Mouse (Mus musculus) urinary bladder, postnatal 4 days (tissue): ENCODE data around the gene Gse1.
A peak's percentile ranks its signal among the peaks of the same experiment; 100 is the strongest.

Experiments used
- DNase-seq, 2 experiments: peaks; one replicate each; pipeline ENCODE4 v3.0.0; 2021 to 2022; ENCODE audit warnings: low spot score in 2 of 2

Gse1 gene

DNA sequence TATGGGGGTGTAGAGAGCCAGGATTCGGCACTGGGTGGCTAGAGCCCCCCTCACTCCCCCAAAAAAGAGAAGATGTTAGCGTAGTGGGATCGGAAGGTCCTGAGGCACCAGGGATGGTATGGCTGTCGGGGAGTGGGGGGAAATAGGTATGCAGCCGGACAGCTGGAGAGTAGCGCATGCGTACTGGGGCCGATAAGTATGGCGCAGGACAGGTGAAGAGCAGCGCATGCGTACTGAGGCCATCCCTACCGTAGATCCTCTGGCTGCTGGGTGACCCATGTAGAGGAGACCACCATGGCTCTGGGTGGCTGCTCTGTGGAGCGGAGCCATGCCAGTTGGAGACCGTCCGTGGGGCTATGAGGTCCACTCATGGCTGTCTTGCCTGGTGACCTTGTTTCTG lies 268.2 kb downstream of the Gse1 start:
- no peak for DNase-seq

DNA sequence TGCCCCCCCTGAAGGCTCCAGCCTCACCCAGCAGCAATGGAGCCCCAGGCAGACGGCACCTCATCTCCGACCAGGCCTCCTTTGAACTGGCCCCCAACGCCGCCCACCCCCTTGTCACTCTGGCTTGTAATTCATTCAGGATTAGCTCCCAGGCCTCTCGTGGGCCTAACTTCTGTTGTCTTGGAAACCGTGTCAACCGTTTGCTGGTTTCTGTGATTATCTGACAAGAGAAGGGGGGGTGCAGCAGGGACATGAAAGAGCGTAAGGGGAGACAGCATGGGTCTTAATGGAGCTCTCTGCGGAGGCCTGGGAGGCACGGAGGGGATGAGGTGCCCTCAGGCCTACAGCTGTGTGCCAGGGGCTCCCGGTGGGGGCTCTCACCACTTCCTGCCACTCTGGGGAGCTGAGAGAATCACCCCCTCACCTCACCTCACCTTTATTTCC lies 269.3 kb downstream of the Gse1 start:
- no peak for DNase-seq

DNA sequence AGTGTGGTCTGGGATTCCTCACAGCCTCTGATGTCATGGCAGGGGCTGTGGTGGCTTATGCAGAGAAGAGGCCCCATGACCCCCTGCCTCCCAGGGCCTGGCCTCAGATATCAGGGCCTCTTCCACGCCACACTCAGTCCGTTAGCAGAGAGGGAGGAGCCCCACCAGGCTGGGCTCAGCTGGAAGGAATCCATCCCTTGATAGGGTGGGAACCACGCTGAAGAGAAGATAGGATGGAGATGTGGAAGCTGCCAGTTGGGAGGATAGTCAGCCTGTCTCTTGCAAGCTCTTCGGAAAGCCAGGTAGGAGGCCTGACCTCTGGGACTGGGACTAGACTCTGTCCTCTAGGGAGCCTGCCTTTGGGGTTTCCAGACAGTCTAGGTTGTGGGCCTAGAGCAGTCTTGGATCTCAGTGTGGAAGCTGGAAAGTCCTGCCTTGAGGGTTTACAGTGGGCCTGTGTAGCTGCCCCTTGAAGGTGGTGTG lies 270.1 kb downstream of the Gse1 start:
- no peak for DNase-seq

- peak; percentile 77 to 79 for DNase-seq
Observed at GRCm38 (mm10) chr8:120498926-120499605, 270.8 kb downstream of the Gse1 start.

- DNase-seq, result no peak
Observed at GRCm38 (mm10) chr8:120500701-120501261, 272.5 kb downstream of the Gse1 start.

- no peak for DNase-seq
Observed at GRCm38 (mm10) chr8:120501426-120501825, 273.2 kb downstream of the Gse1 start.

DNA sequence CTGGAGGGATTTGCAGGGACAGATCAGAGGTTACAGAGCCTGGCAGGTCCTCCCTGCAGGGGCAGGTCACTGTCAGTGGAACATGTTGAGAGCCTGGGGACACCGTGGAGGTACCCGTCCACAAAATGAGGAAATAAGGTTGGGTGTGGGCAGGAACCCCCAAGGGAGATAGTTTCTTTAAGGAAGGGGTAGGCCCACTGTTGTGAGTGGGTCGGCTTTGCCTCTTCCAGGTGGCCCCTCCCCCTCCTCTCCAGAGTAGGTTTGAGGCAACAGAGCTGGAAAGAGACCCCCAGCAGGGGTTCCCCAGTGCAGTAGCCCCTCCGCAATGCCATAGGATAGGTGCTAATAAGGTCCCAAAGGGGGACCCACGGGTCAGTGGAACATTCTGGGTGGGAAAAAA lies 274.2 kb downstream of the Gse1 start:
- DNase-seq, result no peak

GRCm38 (mm10) chr8:120504251-120505081 lies 276.2 kb downstream of the Gse1 start:
- DNase-seq, result no peak

GRCm38 (mm10) chr8:120505082-120505511 lies 276.8 kb downstream of the Gse1 start:
- DNase-seq, result no peak

GRCm38 (mm10) chr8:120505619-120506310 lies 277.5 kb downstream of the Gse1 start:
- DNase-seq, result no peak

- DNase-seq, result no peak
Observed at GRCm38 (mm10) chr8:120506562-120506961, 278.3 kb downstream of the Gse1 start.

GRCm38 (mm10) chr8:120507290-120507689 lies 279.0 kb downstream of the Gse1 start:
- no peak for DNase-seq

- DNase-seq, result no peak
Observed at GRCm38 (mm10) chr8:120509136-120510034, 281.1 kb downstream of the Gse1 start.

DNA sequence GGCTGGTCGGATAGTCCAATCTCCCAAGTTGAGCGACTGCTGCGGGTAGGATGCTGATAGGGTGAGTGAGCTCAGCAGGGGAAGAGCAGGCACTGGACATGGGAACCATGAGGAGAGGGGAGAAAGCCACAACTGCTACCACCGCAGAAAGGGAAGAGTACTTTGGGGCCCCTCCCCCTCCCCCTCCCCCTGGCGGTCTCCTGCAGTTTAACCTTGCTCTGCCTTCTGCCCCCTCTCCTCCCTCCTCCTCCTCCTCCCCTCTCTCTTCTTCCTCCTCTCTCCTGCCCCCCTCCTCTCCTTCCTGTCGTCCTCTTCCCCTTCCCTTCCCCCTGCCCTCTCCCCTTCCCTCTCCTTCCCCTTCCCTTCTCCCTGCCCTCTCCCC lies 281.8 kb downstream of the Gse1 start:
- no peak for DNase-seq

DNA sequence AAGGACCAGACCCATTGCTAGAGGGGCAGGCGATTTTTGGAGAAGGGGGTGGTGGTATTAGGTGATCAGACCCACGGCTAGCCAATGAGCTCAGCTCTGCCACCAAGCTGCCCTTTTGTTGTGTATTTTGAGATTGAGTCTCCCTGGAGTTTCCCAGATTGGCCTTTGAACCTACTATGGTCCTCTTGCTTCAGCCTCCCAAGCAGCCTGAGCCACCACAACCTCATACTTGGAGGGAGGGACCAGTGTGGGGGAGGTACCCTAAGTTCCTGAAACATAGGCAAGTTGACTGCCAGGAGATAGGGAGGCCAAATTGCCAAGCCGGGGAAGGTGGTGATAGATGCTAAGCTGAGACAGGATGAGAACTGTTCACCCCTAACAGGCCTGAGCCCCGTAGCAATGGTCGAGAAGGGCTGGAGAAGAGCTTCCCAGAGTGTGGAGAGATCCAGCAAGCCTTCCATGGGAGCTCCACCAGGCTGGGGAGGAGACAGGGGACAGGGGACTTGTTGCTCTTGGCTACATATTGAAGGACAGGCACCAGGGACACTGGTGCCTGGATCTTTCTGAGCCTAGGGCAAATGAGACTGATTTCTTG lies 282.7 kb downstream of the Gse1 start:
- no peak for DNase-seq

DNA sequence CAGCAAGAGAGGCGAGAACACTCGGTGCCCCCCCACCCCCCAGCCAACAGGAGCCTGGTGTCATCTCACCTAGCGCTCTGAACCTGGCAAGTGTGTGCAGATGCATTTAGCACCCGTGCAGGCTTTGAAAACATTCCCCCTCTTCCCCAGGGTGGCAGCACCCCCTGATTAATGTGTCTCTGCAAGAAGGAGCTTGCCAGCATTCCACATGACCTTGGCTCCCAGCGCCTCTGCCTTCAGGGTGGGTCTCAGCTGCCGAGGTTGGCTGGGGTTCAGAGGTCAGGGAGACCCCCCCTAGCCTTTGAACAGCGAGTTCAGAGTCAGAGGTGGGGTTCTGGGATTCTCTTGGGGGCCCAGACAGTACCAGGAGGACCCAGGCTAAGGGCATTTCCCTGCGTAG lies 283.5 kb downstream of the Gse1 start:
- no peak for DNase-seq

GRCm38 (mm10) chr8:120512326-120512725 lies 284.1 kb downstream of the Gse1 start:
- DNase-seq, result no peak

GRCm38 (mm10) chr8:120513145-120513544 lies 284.9 kb downstream of the Gse1 start:
- no peak for DNase-seq

GRCm38 (mm10) chr8:120513638-120514461 lies 285.6 kb downstream of the Gse1 start:
- DNase-seq, result no peak

DNA sequence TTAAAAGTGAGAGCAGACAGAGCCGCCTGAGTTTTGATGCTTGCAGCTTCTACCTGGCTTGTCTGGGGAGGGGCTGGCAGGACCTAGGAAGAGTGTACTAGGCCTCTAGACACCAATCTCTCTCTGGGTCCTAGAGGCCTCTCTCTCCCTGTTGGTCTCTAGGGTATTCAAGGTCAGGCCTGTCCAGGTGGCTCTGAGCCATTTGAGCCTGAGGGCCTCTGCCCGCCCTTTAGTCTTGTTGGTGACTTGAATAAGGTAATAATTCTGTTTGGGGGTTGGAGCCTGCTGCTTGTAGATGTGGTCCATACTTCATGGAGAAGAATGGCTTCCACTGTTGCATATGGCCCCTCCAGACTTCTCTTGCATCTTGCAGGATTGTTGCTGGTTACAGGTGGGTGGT lies 287.0 kb downstream of the Gse1 start:
- DNase-seq, result no peak
